Mouse (Mus musculus) liver, embryonic 11.5 days (tissue): ENCODE data around the gene Mical3. TPM values are rescaled to one million over a fixed set of nuclear protein-coding genes. Genes with fewer than 3 reads are reported as not detected.
A peak's percentile ranks its signal among the peaks of the same experiment; 100 is the strongest.

Experiments
- ATAC-seq: fragments of 200-750 bp; cut with Nextera tagmentation; replicated peaks from 2 replicates; pipeline ENCODE4 v1.8.0; 2017; ENCODE audit warnings: moderate number of reproducible peaks, mild to moderate bottlenecking, moderate TSS enrichment, moderate library complexity; ENCODE audit not compliant: low FRiP score
- DNase-seq: peaks from one replicate; pipeline ENCODE4 v3.0.0-alpha.2; 2017; ENCODE audit warnings: low spot score
- H3K27ac ChIP-seq: fragments of 300-500 bp; sonication (generic); 2 replicates; pipeline ENCODE4 v1.5.1; 2014; ENCODE audit warnings: mild to moderate bottlenecking, low read depth, low read length, control low read depth
- H3K27me3 ChIP-seq: fragments of 300-500 bp; sonication (generic); replicated peaks from 2 replicates; pipeline ENCODE4 v1.6.1; 2014; ENCODE audit warnings: low read length, mixed read lengths; ENCODE audit not compliant: control insufficient read depth, insufficient read depth
- H3K36me3 ChIP-seq: fragments of 300-500 bp; sonication (generic); 2 replicates; pipeline ENCODE4 v1.6.1; 2014; ENCODE audit warnings: mild to moderate bottlenecking, low read length, moderate library complexity, mixed read lengths; ENCODE audit not compliant: control insufficient read depth, insufficient read depth
- H3K4me1 ChIP-seq: fragments of 300-500 bp; sonication (generic); replicated peaks from 2 replicates; pipeline ENCODE4 v1.6.1; 2014; ENCODE audit warnings: low read length, mixed read lengths; ENCODE audit not compliant: control insufficient read depth, insufficient read depth
- H3K4me2 ChIP-seq: fragments of 300-500 bp; sonication (generic); 2 replicates; pipeline ENCODE4 v1.6.1; 2014; ENCODE audit warnings: mild to moderate bottlenecking, control low read depth, moderate library complexity
- H3K4me3 ChIP-seq: fragments of 300-500 bp; sonication (generic); 2 replicates; pipeline ENCODE4 v1.5.1; 2014; ENCODE audit warnings: low read depth, low read length, control low read depth
- H3K9ac ChIP-seq: fragments of 300-500 bp; sonication (generic); 2 replicates; pipeline ENCODE4 v1.6.1; 2014; ENCODE audit warnings: low read depth, low read length, control low read depth
- H3K9me3 ChIP-seq: fragments of 300-500 bp; sonication (generic); 2 replicates; pipeline ENCODE4 v1.6.1; 2016; ENCODE audit warnings: low read length, inconsistent platforms, mixed read lengths; ENCODE audit not compliant: control insufficient read depth
- WGBS: fragments of 180-500 bp; shearing (Covaris S2); extraction: QIAGEN DNeasy Blood & Tissue Kit; methylation state at CpG from one replicate; pipeline ENCODE4 v1.1.7; 2014; 5-methylcytosine and 5-hydroxymethylcytosine counted together
- polyA plus RNA-seq: library from polyadenylated mRNA; unstranded; fragments of >200 nt; fragmentation: Nextera tagmentation; extraction: Ambion mirVana; gene quantifications from 2 replicates; pipeline ENCODE4 v1.2.1, GENCODE M21; 2014

Gene Mical3
- polyA plus RNA-seq, 1 experiment from 2014 or later: 20.2 TPM

GRCm38 (mm10) chr6:121171102-121171501 lies 40.3 kb upstream of the Mical3 start:
- Histone ChIP-seq H3K9ac (no peak overlapping the region), H3K36me3 (no peaks in the 10 kb centered on the region), H3K4me3 (no peak overlapping the region), H3K27me3 (no peaks in the 10 kb centered on the region), H3K4me2 (no peak overlapping the region), H3K27ac (no peak overlapping the region), H3K4me1 (0 out of 2 replicates have a peak, but pooled peaks cover 1% of the 10 kb centered on the region), H3K9me3 (no peaks in the 10 kb centered on the region)
- ATAC-seq (no peak), DNase-seq (no peak)
- 69% methylated on average over 6 of the region's 6 CpGs for WGBS

GRCm38 (mm10) chr6:121167381-121167975 lies 36.7 kb upstream of the Mical3 start:
- H3K4me1 ChIP-seq: no peaks in the 10 kb centered on the region
- ATAC-seq (no peak), DNase-seq (no peak)
- 65% methylated on average over 7 of the region's 7 CpGs for WGBS
- H3K9me3 ChIP-seq: no peaks in the 10 kb centered on the region
- H3K4me3 ChIP-seq: no peak overlapping the region
- H3K27ac ChIP-seq: no peak overlapping the region
- H3K27me3 ChIP-seq: no peaks in the 10 kb centered on the region
- no peak overlapping the region for H3K9ac ChIP-seq
- no peak overlapping the region for H3K4me2 ChIP-seq
- no peaks in the 10 kb centered on the region for H3K36me3 ChIP-seq

GRCm38 (mm10) chr6:121166098-121166552 lies 35.3 kb upstream of the Mical3 start:
- ATAC-seq: peak; percentile 64
- no peak overlapping the region for H3K27ac ChIP-seq
- 53% methylated on average over 10 of the region's 10 CpGs for WGBS

GRCm38 (mm10) chr6:121162616-121163015 lies 31.8 kb upstream of the Mical3 start:
- peaks cover 8% of the 10 kb centered on the region; the same call in 1 of the 2 replicates for H3K4me1 ChIP-seq
- no peak overlapping the region for H3K9ac ChIP-seq
- no peaks in the 10 kb centered on the region for H3K9me3 ChIP-seq
- H3K27ac ChIP-seq: no peak overlapping the region
- no peak overlapping the region for H3K4me2 ChIP-seq
- no peak overlapping the region for H3K4me3 ChIP-seq
- ATAC-seq: no peak
- H3K27me3 ChIP-seq: no peaks in the 10 kb centered on the region
- no peak for DNase-seq
- no peaks in the 10 kb centered on the region for H3K36me3 ChIP-seq
- WGBS: 71% methylated on average over 12 of the region's 12 CpGs

More at GRCm38 (mm10) chr6:121166098-121166552, 35.3 kb upstream of the Mical3 start:
- no peak for DNase-seq
- Histone ChIP-seq H3K36me3 (no peaks in the 10 kb centered on the region), H3K9ac (no peak overlapping the region), H3K27me3 (no peaks in the 10 kb centered on the region), H3K9me3 (no peaks in the 10 kb centered on the region), H3K4me3 (no peak overlapping the region), H3K4me1 (no peaks in the 10 kb centered on the region), H3K4me2 (no peak overlapping the region)

GRCm38 (mm10) chr6:121160126-121160525 lies 29.3 kb upstream of the Mical3 start:
- ATAC-seq (no peak), DNase-seq (no peak)
- H3K27ac ChIP-seq: no peak overlapping the region
- H3K27me3 ChIP-seq: no peaks in the 10 kb centered on the region; the same call in 1 of the 2 replicates
- no peaks in the 10 kb centered on the region for H3K36me3 ChIP-seq
- no peak overlapping the region for H3K4me2 ChIP-seq
- WGBS: 62% methylated on average over 6 of the region's 6 CpGs
- H3K4me1 ChIP-seq: peaks cover 8% of the 10 kb centered on the region; the same call in 1 of the 2 replicates
- no peaks in the 10 kb centered on the region for H3K9me3 ChIP-seq
- no peak overlapping the region for H3K9ac ChIP-seq
- H3K4me3 ChIP-seq: no peak overlapping the region

- Histone ChIP-seq H3K36me3 (no peaks in the 10 kb centered on the region), H3K4me1 (peaks cover 8% of the 10 kb centered on the region; the same call in 1 of the 2 replicates), H3K4me2 (no peak overlapping the region), H3K27me3 (no peaks in the 10 kb centered on the region; the same call in 1 of the 2 replicates), H3K4me3 (no peak overlapping the region), H3K9ac (no peak overlapping the region), H3K9me3 (no peaks in the 10 kb centered on the region), H3K27ac (no peak overlapping the region)
- DNase-seq (no peak), ATAC-seq (no peak)
- 70% methylated on average over 5 of the region's 5 CpGs for WGBS
These were observed 28.8 kb upstream of the Mical3 start for GRCm38 (mm10) chr6:121159616-121160015.

GRCm38 (mm10) chr6:121156030-121156429 lies 25.2 kb upstream of the Mical3 start:
- Histone ChIP-seq H3K4me1 (peaks cover 8% of the 10 kb centered on the region; the same call in 1 of the 2 replicates), H3K27me3 (no peaks in the 10 kb centered on the region; the same call in 1 of the 2 replicates), H3K4me2 (no peak overlapping the region), H3K9me3 (no peaks in the 10 kb centered on the region), H3K36me3 (no peaks in the 10 kb centered on the region), H3K9ac (no peak overlapping the region), H3K27ac (no peak overlapping the region), H3K4me3 (no peak overlapping the region)
- WGBS: 78% methylated on average over 2 of the region's 2 CpGs
- ATAC-seq (no peak), DNase-seq (no peak)

- Histone ChIP-seq H3K4me2 (no peak overlapping the region), H3K36me3 (no peaks in the 10 kb centered on the region), H3K27ac (no peak overlapping the region), H3K4me1 (peaks cover 1% of the 10 kb centered on the region; the same call in 1 of the 2 replicates), H3K9me3 (no peaks in the 10 kb centered on the region), H3K9ac (no peak overlapping the region), H3K4me3 (no peak overlapping the region), H3K27me3 (no peaks in the 10 kb centered on the region; the same call in 1 of the 2 replicates)
- no peak for DNase-seq
- 87% methylated on average over 16 of the region's 16 CpGs for WGBS
- no peak for ATAC-seq
These were observed 23.9 kb upstream of the Mical3 start for GRCm38 (mm10) chr6:121154451-121155300.
